Comparison of ENCODE assay signal across 8 mouse cellular contexts in the genomic region with DNA sequence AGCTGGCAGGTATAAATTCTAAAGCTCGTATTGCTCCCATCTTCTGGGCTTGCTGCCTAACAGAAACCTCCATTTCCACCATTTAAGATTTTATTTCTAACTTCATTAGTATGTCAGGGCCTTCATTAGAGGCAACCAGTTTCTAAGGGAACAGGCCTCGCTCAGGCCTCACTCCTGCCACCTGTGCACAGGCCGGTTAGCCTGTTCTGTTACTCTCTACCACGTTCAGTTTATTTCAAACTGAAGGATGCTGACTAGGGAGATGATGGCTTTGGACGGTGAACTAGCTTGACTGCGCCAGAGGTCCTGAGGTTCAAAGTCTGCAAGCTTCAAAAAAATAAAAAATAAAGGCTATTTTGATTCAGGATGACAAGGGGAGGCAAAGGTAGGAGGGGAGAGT. TPM values are rescaled to one million over a fixed set of nuclear protein-coding genes. Genes with fewer than 3 reads are reported as not detected.
DNase-seq lines count a peak whose midpoint lies in the region; ATAC-seq and TF ChIP-seq lines count a peak whose summit lies in the region.

No protein-coding gene starts in this region.

- peaks cover 42% of the 10 kb centered on the region for H3K36me3 ChIP-seq in embryonic facial prominence, embryonic 10.5 days (replicated peaks)
- H3K36me3 ChIP-seq in hindbrain, postnatal 0 days (ENCODE audit: insufficient read depth, low read length): peaks cover 13% of the 10 kb centered on the region; the same call in 1 of the 2 replicates
- H3K36me3 ChIP-seq in midbrain, embryonic 10.5 days: peaks cover 41% of the 10 kb centered on the region

- peaks cover 45% of the 10 kb centered on the region for H3K4me1 ChIP-seq in embryonic facial prominence, embryonic 10.5 days
- H3K4me1 ChIP-seq in hindbrain, postnatal 0 days (ENCODE audit: insufficient read depth, low read length): peaks cover 19% of the 10 kb centered on the region
- peaks cover 52% of the 10 kb centered on the region for H3K4me1 ChIP-seq in midbrain, embryonic 10.5 days

- peak overlapping the region; percentile 73 for H3K4me3 ChIP-seq in embryonic facial prominence, embryonic 10.5 days
- peak overlapping the region; percentile 61 for H3K4me3 ChIP-seq in hindbrain, postnatal 0 days (ENCODE audit: low read length)
- H3K4me3 ChIP-seq in midbrain, embryonic 10.5 days: peak overlapping the region; percentile 84

- H3K27me3 ChIP-seq in embryonic facial prominence, embryonic 10.5 days (replicated peaks; ENCODE audit: low read depth, poor library complexity, severe bottlenecking): no peaks in the 10 kb centered on the region
- no peaks in the 10 kb centered on the region for H3K27me3 ChIP-seq in hindbrain, postnatal 0 days (ENCODE audit: insufficient read depth, low read length)
- no peaks in the 10 kb centered on the region for H3K27me3 ChIP-seq in midbrain, embryonic 10.5 days (ENCODE audit: low read depth, poor library complexity, severe bottlenecking)

- 20% methylated on average over 6 of the region's 6 CpGs for WGBS in embryonic facial prominence, embryonic 10.5 days
- WGBS in hindbrain, postnatal 0 days: 10% methylated on average over 6 of the region's 6 CpGs
- 15% methylated on average over 6 of the region's 6 CpGs for WGBS in midbrain, embryonic 10.5 days

- peak; percentile 46 for DNase-seq in embryo, embryonic 10.5 days (ENCODE audit: low spot score)
- DNase-seq in embryo, embryonic 10 days (ENCODE audit: low spot score): no peak
- DNase-seq in A20 (ENCODE audit: low read depth, low spot score): peak; percentile 69
- DNase-seq in embryonic facial prominence, embryonic 10.5 days (ENCODE audit: low spot score): no peak
- DNase-seq in hindbrain, postnatal 0 days (ENCODE audit: low spot score): peak; percentile 31
- DNase-seq in midbrain, embryonic 10.5 days (ENCODE audit: low spot score): no peak
- no peak for DNase-seq in urinary bladder, postnatal 4 days (ENCODE audit: low spot score in 2 of 2)
- no peak for DNase-seq in thymus, postnatal 14 days

- H3K9me3 ChIP-seq in embryonic facial prominence, embryonic 10.5 days: no peaks in the 10 kb centered on the region
- no peaks in the 10 kb centered on the region for H3K9me3 ChIP-seq in hindbrain, postnatal 0 days (ENCODE audit: low read length)
- no peaks in the 10 kb centered on the region for H3K9me3 ChIP-seq in midbrain, embryonic 10.5 days (replicated peaks)

- no peak for ATAC-seq in hindbrain, postnatal 0 days

- TF ChIP-seq CTCF in hindbrain, postnatal 0 days (IDR thresholded peaks at IDR 0.05; ENCODE audit: low read depth): no peak

- peak overlapping the region; percentile 99 for H3K27ac ChIP-seq in embryonic facial prominence, embryonic 10.5 days (replicated peaks)
- H3K27ac ChIP-seq in hindbrain, postnatal 0 days: peak overlapping the region; percentile 95
- H3K27ac ChIP-seq in midbrain, embryonic 10.5 days (replicated peaks): peak overlapping the region; percentile 100

- peak overlapping the region; percentile 83 for H3K4me2 ChIP-seq in hindbrain, postnatal 0 days (ENCODE audit: low read depth, low read length)

- peak overlapping the region; percentile 90 for H3K9ac ChIP-seq in hindbrain, postnatal 0 days (replicated peaks; ENCODE audit: low read length)

RNA-seq across cellular contexts. Expression of gene Atp5g2, which starts 1.9 kb away (rescaled TPM):
- polyA plus RNA-seq in embryonic facial prominence, embryonic 10.5 days (2016; fragmentation: Nextera tagmentation; extraction: Ambion mirVana): 52.8 and 56.9 TPM in 2 replicates
- 148 and 610 TPM in 2 replicates for total RNA-seq in hindbrain, postnatal 0 days (2014; rRNA removed)
- 60.5 and 66.5 TPM in 2 replicates for polyA plus RNA-seq in hindbrain, postnatal 0 days (2015; fragmentation: Nextera tagmentation; extraction: Ambion mirVana)
- polyA plus RNA-seq in midbrain, embryonic 10.5 days (2016; fragmentation: Nextera tagmentation; extraction: Ambion mirVana): 62.3 and 73.7 TPM in 2 replicates

RNA-seq across cellular contexts. Expression of gene Atf7, which starts 45.0 kb away (rescaled TPM):
- 22.2 and 25.1 TPM in 2 replicates for polyA plus RNA-seq in embryonic facial prominence, embryonic 10.5 days (2016; fragmentation: Nextera tagmentation; extraction: Ambion mirVana)
- total RNA-seq in hindbrain, postnatal 0 days (2014; rRNA removed): 8.6 and 15.0 TPM in 2 replicates
- polyA plus RNA-seq in hindbrain, postnatal 0 days (2015; fragmentation: Nextera tagmentation; extraction: Ambion mirVana): 12.5 and 13.5 TPM in 2 replicates
- polyA plus RNA-seq in midbrain, embryonic 10.5 days (2016; fragmentation: Nextera tagmentation; extraction: Ambion mirVana): 14.9 and 21.8 TPM in 2 replicates

RNA-seq across cellular contexts. Expression of gene Gm28047, which starts 45.4 kb away (rescaled TPM):
- polyA plus RNA-seq in embryonic facial prominence, embryonic 10.5 days (2016; fragmentation: Nextera tagmentation; extraction: Ambion mirVana): not detected in 2 replicates
- total RNA-seq in hindbrain, postnatal 0 days (2014; rRNA removed): not detected in 2 replicates
- 1.1 TPM in 1 of 2 replicates, not detected in the other for polyA plus RNA-seq in hindbrain, postnatal 0 days (2015; fragmentation: Nextera tagmentation; extraction: Ambion mirVana)
- not detected in 2 replicates for polyA plus RNA-seq in midbrain, embryonic 10.5 days (2016; fragmentation: Nextera tagmentation; extraction: Ambion mirVana)

RNA-seq across cellular contexts. Expression of gene Calcoco1, which starts 51.7 kb away (rescaled TPM):
- 33.9 and 36.4 TPM in 2 replicates for polyA plus RNA-seq in embryonic facial prominence, embryonic 10.5 days (2016; fragmentation: Nextera tagmentation; extraction: Ambion mirVana)
- 26.6 and 32.4 TPM in 2 replicates for total RNA-seq in hindbrain, postnatal 0 days (2014; rRNA removed)
- polyA plus RNA-seq in hindbrain, postnatal 0 days (2015; fragmentation: Nextera tagmentation; extraction: Ambion mirVana): 29.8 and 30.3 TPM in 2 replicates
- 26.0 and 31.1 TPM in 2 replicates for polyA plus RNA-seq in midbrain, embryonic 10.5 days (2016; fragmentation: Nextera tagmentation; extraction: Ambion mirVana)

Comparison
In these comparisons a context has a peak if more than half of its experiments do, and no peak if none do; other contexts are left out.
1. DNase-seq: peak in embryo, embryonic 10.5 days (single experiment), A20 (single experiment) and hindbrain, postnatal 0 days (single experiment); none in embryo, embryonic 10 days (single experiment), embryonic facial prominence, embryonic 10.5 days (single experiment), midbrain, embryonic 10.5 days (single experiment), urinary bladder, postnatal 4 days (0 of 2) and thymus, postnatal 14 days (single experiment).
2. Peak in every context shown above with its lines, with median percentiles within 50 percentile points of each other: H3K27ac ChIP-seq and H3K4me3 ChIP-seq.